Mouse (Mus musculus): ENCODE measurements around the gene Casp3.

Casp3 gene

GRCm38 (mm10) chr8:46606930-46607329 is 10.2 kb upstream of the Casp3 start:
- DNase-seq (ENCODE audit: low read depth, low spot score) = no peak

DNA sequence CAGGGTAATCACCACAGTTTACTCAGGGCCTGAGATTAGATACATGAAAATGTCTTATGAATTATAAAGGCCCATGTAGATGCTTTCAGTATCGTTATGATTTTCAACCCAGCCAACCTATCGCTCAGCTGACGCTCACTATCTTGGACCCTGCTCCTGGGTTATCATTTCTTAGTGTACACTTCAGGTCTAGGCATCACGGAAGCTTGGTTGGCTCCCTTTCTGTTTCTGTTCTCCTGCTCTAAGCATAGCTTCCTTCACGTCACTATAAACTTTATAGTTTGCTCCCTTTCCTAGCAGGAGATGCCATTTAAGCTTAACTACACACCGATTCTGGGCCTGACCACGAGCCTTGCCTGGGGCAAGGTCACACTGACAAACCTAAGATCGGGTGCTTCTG is 5.5 kb upstream of the Casp3 start:
- DNase-seq (ENCODE audit: low read depth, low spot score) = no peak

GRCm38 (mm10) chr8:46612913-46613312 is 4.2 kb upstream of the Casp3 start:
- no peak for DNase-seq (ENCODE audit: low read depth, low spot score)

DNA sequence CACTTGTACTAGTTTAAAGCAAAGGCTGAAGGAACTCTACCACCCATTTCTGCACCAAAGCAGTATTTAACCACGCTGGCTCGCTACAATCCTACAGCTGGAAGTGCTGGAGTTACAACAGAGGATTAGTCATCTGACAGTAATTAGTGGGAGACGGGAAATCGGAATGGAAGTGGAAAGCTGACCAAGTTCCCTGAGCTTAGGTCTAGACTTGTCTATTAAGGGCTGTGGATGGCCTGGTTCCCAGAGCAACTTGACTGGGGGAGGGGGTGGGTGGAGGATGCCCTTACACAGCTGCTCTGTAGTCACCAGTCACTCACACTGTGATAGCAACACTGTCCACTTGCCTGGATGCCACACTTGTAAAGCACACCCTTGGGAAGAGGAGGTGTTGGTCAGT is 3.7 kb upstream of the Casp3 start:
- DNase-seq (ENCODE audit: low read depth, low spot score) = no peak

DNA sequence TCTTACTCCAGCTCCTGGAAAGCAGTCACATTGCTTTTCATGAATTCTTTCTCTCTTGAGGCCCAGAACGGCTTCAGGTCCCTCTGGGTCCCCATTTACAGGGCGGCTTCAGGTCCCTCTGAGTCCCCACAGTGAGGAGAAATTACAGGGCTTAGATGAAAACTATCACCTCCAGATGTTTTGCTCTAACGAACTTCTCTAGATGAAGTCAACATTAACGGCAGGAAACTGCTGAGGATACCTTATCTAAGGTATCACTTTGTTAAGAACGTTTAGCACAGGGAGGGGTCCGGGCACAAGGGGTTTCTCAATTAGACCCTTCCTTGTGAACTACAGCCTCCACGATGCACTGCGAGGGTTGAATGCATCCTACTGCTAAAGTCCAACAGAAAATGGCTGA is 1.2 kb upstream of the Casp3 start:
- DNase-seq (ENCODE audit: low read depth, low spot score) = no peak

- DNase-seq (ENCODE audit: low read depth, low spot score) = no peak
Measured at GRCm38 (mm10) chr8:46617690-46618620, 864 bp downstream of the Casp3 start.

DNA sequence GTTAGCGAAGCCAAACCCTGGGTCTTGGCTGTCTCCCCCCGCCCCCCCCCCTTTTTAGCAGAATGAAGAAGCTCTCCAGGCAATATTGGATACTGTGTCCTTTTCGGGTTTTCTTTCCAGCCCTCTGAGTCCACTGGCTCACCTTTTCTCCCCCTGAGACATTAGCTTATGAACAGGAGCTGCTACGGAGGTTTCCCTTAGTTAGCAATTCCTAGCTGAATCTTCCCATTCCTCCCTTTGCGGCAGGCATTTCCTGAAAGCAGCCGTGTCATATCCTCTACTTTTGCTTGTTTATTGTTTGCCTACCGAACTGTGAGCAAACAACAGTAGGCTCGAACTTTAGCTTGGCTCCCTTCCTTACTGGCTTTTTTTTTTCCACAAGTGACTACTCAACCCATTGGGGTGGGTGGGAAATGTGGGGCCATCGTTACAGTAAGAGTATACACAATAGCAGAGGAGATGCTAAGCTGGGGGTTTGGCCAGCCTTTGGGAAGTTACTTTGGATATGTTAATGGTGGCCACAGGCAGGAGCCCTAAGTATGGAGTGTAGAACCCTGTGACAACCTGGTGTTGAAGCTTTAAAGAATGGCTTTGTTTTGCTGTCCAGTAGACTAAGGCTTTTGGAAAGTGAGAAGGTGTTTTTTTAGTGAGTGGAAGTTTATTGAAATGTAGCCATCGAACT is 1.7 kb downstream of the Casp3 start:
- DNase-seq (ENCODE audit: low read depth, low spot score) = no peak

DNA sequence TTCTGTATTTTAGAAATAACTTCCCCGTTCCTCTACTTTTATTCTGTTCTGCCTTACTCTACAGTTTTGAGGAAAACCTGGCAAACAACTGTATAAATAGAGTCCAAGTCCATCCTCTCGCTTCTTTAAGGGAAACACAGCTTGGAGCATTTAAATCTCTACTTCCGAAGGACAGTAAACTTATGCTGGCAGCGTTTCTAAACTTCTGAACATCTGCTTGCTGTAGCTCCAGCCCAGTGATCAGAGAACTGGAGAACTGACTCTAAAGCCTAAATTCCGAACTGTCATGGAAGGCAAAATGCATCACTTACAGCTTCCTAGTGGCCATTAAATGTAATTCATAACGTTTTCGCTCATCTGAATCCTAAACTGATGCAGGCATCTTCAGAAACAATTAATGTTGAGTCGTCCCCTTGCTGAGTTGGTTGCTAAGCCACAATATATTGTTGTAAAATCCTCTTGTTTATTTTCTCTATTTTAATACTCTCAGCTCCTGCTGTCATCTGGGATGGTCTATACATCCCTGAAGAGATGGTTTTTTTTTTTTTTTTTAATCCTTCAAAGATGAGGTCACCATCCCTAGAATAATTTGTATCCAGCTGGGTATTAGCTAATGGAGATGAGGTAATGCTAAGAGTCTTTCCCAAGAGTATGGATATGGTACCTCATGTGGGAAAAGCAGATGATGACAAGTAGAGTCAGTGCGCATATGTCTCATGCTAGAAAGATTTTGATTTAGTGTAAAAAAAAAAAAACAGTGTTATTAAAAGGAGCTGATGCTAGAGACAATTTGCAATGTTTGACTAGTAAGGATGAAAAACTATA is 5.6 kb downstream of the Casp3 start:
- no peak for DNase-seq (ENCODE audit: low read depth, low spot score)

DNA sequence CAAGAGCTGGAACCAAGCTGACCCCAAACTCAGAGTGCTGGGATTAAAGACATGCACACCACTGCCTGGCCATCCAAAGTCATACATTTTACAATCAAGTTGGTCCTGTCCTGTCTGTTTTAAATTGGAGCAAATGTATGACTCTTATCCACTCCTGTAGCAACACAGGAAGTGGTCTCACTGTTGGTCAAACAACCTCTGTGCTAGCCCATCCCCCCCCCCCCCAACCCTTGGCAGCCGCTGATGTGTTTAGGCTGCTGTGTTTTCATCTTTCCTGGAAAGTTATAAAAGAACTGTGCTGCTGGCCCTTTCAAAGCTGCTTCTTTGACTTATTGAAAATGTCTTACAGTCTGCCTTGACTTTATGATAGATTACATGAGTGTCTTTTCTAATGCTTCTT is 8.1 kb downstream of the Casp3 start:
- DNase-seq (ENCODE audit: low read depth, low spot score) = no peak

DNA sequence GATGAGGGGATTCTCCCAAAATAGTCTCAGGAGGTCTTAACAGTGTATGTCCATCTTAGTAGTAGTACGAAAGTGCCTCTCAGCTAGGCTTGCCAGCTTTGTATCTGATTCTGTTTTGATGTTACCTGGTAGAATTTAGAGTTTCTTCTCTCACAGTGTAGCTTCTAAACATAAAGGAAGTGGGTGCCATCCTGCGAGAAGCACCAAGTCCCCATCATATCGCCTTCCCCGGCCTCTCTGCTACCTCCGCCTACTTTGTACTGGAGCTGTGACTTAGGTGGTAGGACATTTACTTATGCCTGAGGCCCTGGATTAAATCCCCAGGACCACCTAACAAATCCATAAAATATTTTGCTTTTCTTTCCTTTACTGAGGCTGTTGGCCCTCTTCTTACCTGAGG is 9.6 kb downstream of the Casp3 start:
- no peak for DNase-seq (ENCODE audit: low read depth, low spot score)

DNA sequence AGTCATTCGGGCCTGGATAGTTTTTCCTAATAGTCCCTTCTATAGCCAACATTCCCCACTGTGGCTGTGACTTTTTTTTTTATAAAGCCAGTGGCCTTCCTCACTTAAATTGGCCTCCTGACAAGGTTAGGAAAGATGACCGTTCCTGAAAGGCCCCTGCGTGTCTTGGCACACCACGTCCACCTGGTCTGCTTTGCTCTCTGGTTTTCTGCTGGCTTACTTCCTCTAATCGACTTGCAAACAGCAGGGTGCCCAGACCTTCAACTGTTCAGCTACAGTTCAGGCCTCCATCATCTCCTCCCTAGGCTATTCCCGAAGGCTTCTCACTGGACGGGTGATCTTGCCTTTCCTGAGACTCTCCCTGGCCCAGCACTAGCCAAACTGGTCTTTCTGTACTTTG is 10.8 kb downstream of the Casp3 start:
- no peak for DNase-seq (ENCODE audit: low read depth, low spot score)

- DNase-seq (ENCODE audit: low read depth, low spot score) = no peak
Measured at GRCm38 (mm10) chr8:46628645-46629044, 11.6 kb downstream of the Casp3 start.

DNA sequence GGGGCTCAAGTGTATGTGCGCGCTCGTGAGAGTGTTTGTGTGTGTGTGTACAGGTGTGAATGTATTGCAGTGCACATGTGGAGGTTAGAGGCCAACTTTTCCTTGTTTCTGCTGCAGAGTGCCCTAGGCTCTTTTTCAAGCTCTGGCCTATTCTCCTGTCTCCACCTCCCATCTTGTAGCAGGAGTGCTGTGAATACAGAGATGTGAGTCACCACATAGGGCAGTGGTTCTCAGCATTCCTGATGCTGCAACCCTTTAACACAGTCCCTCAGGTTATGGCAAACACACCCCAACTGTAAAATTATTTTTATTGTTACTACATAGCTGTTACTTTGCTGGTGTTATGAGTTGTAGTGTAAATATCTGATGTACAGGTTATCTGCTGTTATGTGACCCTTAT is 13.3 kb downstream of the Casp3 start:
- no peak for DNase-seq (ENCODE audit: low read depth, low spot score)

DNA sequence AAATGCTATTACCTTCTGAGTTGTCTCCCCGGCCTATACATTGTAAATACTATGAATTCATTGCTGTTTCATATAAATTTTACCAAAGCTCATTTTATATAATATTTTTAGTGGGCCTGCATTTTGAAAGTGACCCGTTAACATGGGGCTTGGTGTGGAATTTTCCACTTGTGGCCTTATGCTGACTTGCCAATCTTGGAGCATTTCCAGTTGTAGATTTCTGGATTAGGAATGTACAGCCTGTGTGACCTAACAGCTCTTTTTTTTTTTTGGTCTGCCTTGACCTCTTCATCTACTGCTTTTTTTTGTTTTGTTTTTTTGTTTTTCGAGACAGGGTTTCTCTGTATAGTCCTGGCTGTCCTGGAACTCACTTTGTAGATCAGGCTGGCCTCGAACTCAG is 13.8 kb downstream of the Casp3 start:
- no peak for DNase-seq (ENCODE audit: low read depth, low spot score)

- DNase-seq (ENCODE audit: low read depth, low spot score) = no peak
Measured at GRCm38 (mm10) chr8:46639010-46639571, 22.0 kb downstream of the Casp3 start.

- DNase-seq (ENCODE audit: low read depth, low spot score) = no peak
Measured at GRCm38 (mm10) chr8:46639852-46640251, 22.8 kb downstream of the Casp3 start.

GRCm38 (mm10) chr8:46641272-46641671 is 24.2 kb downstream of the Casp3 start:
- DNase-seq (ENCODE audit: low read depth, low spot score) = no peak

DNA sequence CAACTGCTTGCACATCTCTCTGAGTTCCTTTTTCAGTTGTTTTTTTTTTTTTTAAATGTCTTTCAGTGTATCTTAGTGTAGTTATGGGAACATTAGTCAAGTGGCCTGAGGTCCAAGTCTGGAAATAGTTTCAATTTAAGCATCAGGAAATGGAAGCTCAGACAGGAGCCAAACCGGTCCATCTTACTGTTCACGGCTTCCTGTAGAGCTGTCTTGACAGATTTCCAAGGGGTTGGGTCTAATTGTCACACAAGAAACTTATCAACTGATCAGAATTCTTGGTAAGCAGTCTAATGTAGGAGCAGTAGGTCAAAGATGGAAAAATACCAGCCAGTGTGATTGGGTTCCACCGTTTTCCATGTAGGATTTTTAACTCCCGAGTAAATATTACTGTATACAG is 31.3 kb downstream of the Casp3 start:
- no peak for DNase-seq (ENCODE audit: low read depth, low spot score)

DNA sequence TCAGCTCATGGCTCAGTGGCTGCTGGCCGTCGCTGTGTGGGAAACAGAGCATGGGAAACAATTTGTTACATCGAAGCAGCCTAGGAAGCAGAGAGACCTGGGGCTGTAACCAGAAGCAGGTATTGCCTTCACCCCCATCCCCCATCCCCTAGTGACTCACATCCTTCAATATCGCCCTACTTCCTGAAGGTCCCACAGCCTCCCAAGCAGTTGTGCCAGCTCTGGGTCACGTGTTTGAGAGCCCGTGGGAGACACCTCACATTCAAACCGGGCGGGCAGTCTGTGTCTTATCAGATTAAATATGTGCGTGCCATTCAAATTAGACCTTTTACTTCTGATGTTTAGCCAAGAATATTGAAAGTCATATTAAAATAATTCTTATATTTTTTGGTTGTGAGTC is 34.8 kb downstream of the Casp3 start:
- DNase-seq (ENCODE audit: low read depth, low spot score) = no peak

DNA sequence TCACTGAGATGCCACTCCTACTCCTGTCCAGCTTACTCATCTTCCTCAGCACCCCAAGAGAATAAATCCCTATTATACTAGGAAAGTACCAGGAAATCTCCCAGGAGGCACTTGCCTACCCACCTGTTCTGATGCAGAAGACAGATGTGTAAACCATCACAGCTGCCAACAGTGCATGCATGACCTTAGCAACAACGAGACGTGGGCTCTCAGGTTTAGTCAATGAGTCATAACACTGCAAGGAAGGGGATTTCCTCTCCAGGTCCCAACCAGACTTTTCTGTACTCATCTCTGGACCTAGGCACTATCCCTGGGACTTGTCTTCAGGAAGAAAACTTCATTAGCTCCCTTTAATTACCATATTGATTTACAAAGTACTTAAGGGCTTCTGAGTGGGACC is 38.8 kb downstream of the Casp3 start:
- DNase-seq (ENCODE audit: low read depth, low spot score) = no peak

- DNase-seq (ENCODE audit: low read depth, low spot score) = no peak
Measured at GRCm38 (mm10) chr8:46671496-46671895, 54.4 kb downstream of the Casp3 start.
